8 mouse cellular contexts compared by ENCODE assay signal in genomic region chr13:3729926-3730698, GRCm38 (mm10).
DNase-seq lines count a peak whose midpoint lies in the region; ATAC-seq lines count a peak whose summit lies in the region.

No protein-coding gene starts in this region.

- H3K4me1 ChIP-seq in neural tube, embryonic 15.5 days = peaks cover 4% of the 10 kb centered on the region; the same call in 1 of the 2 replicates
- H3K4me1 ChIP-seq in lung, embryonic 16.5 days (replicated peaks; ENCODE audit: control insufficient read depth, insufficient read depth, low read length) = peaks cover 8% of the 10 kb centered on the region; the same call in 1 of the 2 replicates

- 7% methylated on average over 3 of the region's 3 CpGs for WGBS in neural tube, embryonic 15.5 days
- 9% methylated on average over 3 of the region's 3 CpGs for WGBS in lung, embryonic 16.5 days

- H3K27me3 ChIP-seq in neural tube, embryonic 15.5 days (replicated peaks) = no peaks in the 10 kb centered on the region
- H3K27me3 ChIP-seq in lung, embryonic 16.5 days (ENCODE audit: control insufficient read depth, insufficient read depth, low read depth, low read length) = no peaks in the 10 kb centered on the region

- H3K4me2 ChIP-seq in neural tube, embryonic 15.5 days = no peak overlapping the region
- no peak overlapping the region for H3K4me2 ChIP-seq in lung, embryonic 16.5 days (ENCODE audit: low read depth, low read length)

- DNase-seq in neural tube, embryonic 10.5 days (ENCODE audit: extremely low spot score, low spot score) = peak; percentile 45
- peak; percentile 43 for DNase-seq in heart, postnatal 25 days (ENCODE audit: low spot score)
- DNase-seq in left cerebral cortex, postnatal 36 days (ENCODE audit: low spot score in 2 of 2) = no peak
- no peak for DNase-seq in frontal cortex, postnatal 25 days (ENCODE audit: low spot score in 2 of 2)
- no peak for DNase-seq in yolk sac, embryonic 10.5 days (ENCODE audit: low spot score)
- DNase-seq in MN1 (ENCODE audit: low spot score) = no peak

- no peak overlapping the region for H3K9ac ChIP-seq in neural tube, embryonic 15.5 days (replicated peaks)
- H3K9ac ChIP-seq in lung, embryonic 16.5 days (ENCODE audit: low read length) = no peak overlapping the region

- no peaks in the 10 kb centered on the region for H3K9me3 ChIP-seq in neural tube, embryonic 15.5 days (replicated peaks)
- no peaks in the 10 kb centered on the region for H3K9me3 ChIP-seq in lung, embryonic 16.5 days (ENCODE audit: control insufficient read depth, low read length)

- no peak; the same call in 1 of the 2 replicates for ATAC-seq in neural tube, embryonic 15.5 days (ENCODE audit: low FRiP score)
- ATAC-seq in lung, embryonic 16.5 days (ENCODE audit: low read depth) = peak; percentile 83

- no peak overlapping the region for H3K4me3 ChIP-seq in neural tube, embryonic 15.5 days (replicated peaks)
- H3K4me3 ChIP-seq in lung, embryonic 16.5 days (ENCODE audit: low read length) = no peak overlapping the region

- H3K36me3 ChIP-seq in neural tube, embryonic 15.5 days = no peaks in the 10 kb centered on the region
- no peaks in the 10 kb centered on the region for H3K36me3 ChIP-seq in lung, embryonic 16.5 days (ENCODE audit: control insufficient read depth, insufficient read depth, low read length)

- H3K27ac ChIP-seq in neural tube, embryonic 15.5 days (replicated peaks) = no peak overlapping the region
- 0 out of 2 replicates have a peak overlapping the region, but pooled peaks have one; percentile 51 for H3K27ac ChIP-seq in lung, embryonic 16.5 days (ENCODE audit: low read length)

- intact Hi-C loops in heart, postnatal 25 days (cut with DNase I) = loop anchor here (2.0 to 5.0 kb wide), 3 partner anchors 17 to 162 kb away; no protein-coding TSS in a partner anchor
- intact Hi-C loops in left cerebral cortex, postnatal 36 days (cut with DNase I) = no loop called here

Comparison
In these comparisons a context has a peak if more than half of its experiments do, and no peak if none do; other contexts are left out.
1. DNase-seq: peak in neural tube, embryonic 10.5 days (single experiment) and heart, postnatal 25 days (single experiment); none in left cerebral cortex, postnatal 36 days (0 of 2), frontal cortex, postnatal 25 days (0 of 2), yolk sac, embryonic 10.5 days (single experiment) and MN1 (single experiment).